Mouse (Mus musculus) neural tube, embryonic 14.5 days (tissue): ENCODE measurements around the gene Fam117a. TPM values are rescaled to one million over a fixed set of nuclear protein-coding genes. Genes with fewer than 3 reads are reported as not detected.
A peak's percentile ranks its signal among the peaks of the same experiment; 100 is the strongest.

Experiments used
- ATAC-seq: fragments of 200-750 bp; cut with Nextera tagmentation; 2 replicates; pipeline ENCODE4 v1.8.0; 2017; ENCODE audit warnings: low read depth, mild to moderate bottlenecking, moderate TSS enrichment, moderate library complexity
- H3K27ac ChIP-seq: fragments of 300-500 bp; sonication (generic); 2 replicates; pipeline ENCODE4 v1.5.1; 2014; ENCODE audit warnings: low read depth, mild to moderate bottlenecking, control low read depth, low read length, moderate library complexity, mixed read lengths
- H3K27me3 ChIP-seq: fragments of 300-500 bp; sonication (generic); 2 replicates; pipeline ENCODE4 v1.6.1; 2014; ENCODE audit warnings: low read length; ENCODE audit not compliant: control insufficient read depth, insufficient read depth
- H3K36me3 ChIP-seq: fragments of 300-500 bp; sonication (generic); 2 replicates; pipeline ENCODE4 v1.6.1; 2014; ENCODE audit warnings: low read length, mixed read lengths; ENCODE audit not compliant: control insufficient read depth, insufficient read depth
- H3K4me1 ChIP-seq: fragments of 300-500 bp; sonication (generic); 2 replicates; pipeline ENCODE4 v1.6.1; 2014; ENCODE audit warnings: low read length; ENCODE audit not compliant: control insufficient read depth, insufficient read depth
- H3K4me2 ChIP-seq: fragments of 300-500 bp; sonication (generic); 2 replicates; pipeline ENCODE4 v1.6.1; 2014; ENCODE audit warnings: mild to moderate bottlenecking, low read depth, low read length, control low read depth
- H3K4me3 ChIP-seq: fragments of 300-500 bp; sonication (generic); 2 replicates; pipeline ENCODE4 v1.5.1; 2014; ENCODE audit warnings: low read depth, low read length, control low read depth, mixed read lengths
- H3K9ac ChIP-seq: fragments of 300-500 bp; sonication (generic); replicated peaks from 2 replicates; pipeline ENCODE4 v1.6.1; 2014; ENCODE audit warnings: low read depth, mild to moderate bottlenecking, control low read depth, low read length, mixed read lengths
- H3K9me3 ChIP-seq: fragments of 300-500 bp; sonication (generic); 2 replicates; pipeline ENCODE4 v1.6.1; 2016; ENCODE audit warnings: low read length; ENCODE audit not compliant: control insufficient read depth
- WGBS: fragments of 180-500 bp; shearing (Covaris S2); extraction: QIAGEN DNeasy Blood & Tissue Kit; methylation state at CpG from one replicate; pipeline ENCODE4 v1.1.7; 2014; 5-methylcytosine and 5-hydroxymethylcytosine counted together
- polyA plus RNA-seq: library from polyadenylated mRNA; unstranded; fragments of >200 nt; fragmentation: Nextera tagmentation; extraction: Ambion mirVana; gene quantifications from 2 replicates; pipeline ENCODE4 v1.2.1, GENCODE M21; 2014

Gene Fam117a
- polyA plus RNA-seq, 1 experiment from 2014 or later: 1.7 TPM

DNA sequence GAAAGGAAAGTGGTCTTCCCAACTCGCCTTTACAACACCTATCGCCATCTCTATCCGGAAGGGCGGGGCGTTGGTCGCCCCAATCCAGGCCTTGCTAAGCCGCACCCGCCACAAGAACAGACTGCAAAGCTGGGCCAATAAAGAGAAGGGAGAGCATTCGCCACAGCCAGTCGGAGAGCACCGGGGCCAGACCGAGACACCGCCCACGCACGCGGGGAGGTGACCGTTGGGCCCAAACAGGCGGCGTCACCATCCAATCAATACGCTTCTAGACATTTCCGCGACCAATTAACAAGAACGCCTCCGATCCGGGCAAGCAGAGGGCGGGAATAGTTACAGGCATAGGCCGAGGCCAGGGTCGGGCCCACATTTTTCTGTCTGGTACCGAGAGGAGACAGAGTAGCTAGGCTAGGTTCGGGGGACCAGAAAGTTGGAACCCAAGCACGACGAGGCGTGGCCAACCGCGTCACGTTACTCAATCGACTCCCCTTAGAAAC, 27.3 kb upstream of the Fam117a start:
- Histone ChIP-seq H3K9me3 (no peaks in the 10 kb centered on the region), H3K4me2 (peak overlapping the region; percentile 50), H3K4me3 (peak overlapping the region; percentile 72), H3K9ac (peak overlapping the region; percentile 86), H3K36me3 (no peaks in the 10 kb centered on the region), H3K27ac (peak overlapping the region; percentile 93), H3K27me3 (no peaks in the 10 kb centered on the region), H3K4me1 (peaks cover 7% of the 10 kb centered on the region; the same call in 1 of the 2 replicates)
- 0% methylated on average over 37 of the region's 37 CpGs for WGBS
- peak; percentile 95 for ATAC-seq

DNA sequence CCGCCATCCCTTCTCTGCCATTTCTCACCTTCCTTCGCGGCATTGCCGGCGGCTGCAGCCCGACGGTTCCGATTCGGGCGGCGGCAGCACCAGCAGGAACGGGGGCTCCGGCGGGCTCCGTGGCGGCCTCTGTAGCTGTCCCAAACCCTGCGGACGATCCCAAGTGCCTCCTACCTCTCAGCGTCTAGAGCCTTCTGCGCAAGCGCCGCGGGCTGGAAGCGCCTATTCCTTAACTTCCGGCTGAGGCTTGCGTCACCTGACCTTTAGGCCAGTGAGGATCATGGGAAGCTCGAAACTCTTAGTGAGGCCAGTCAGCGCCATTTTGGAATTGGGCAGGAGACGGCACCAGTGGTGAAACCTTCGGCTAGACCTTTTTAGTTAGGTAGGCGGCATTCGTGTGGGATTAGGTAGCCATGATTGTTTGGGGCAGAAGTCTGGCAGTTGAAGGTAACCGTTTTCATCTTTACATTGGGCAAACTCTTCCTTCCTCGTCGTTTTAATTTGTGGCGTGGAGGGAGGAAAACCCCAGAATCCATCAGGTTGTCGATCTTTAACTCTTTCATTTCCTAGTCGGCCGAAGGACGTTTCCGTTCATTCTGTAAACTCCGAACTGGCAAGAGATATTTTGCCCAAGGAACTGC, 26.7 kb upstream of the Fam117a start, which contains the start of gene Kat7:
Kat7 (minus strand) TSS at position 240 of the 641 bp plus-strand sequence.
- Histone ChIP-seq H3K4me3 (peak within 1 kb of the TSS; percentile 72), H3K27me3 (no peaks in the 10 kb centered on the region), H3K9me3 (no peaks in the 10 kb centered on the region), H3K9ac (peak within 1 kb of the TSS; percentile 86), H3K4me2 (peak within 1 kb of the TSS; percentile 70), H3K27ac (peak within 1 kb of the TSS; percentile 93), H3K36me3 (no peaks in the 10 kb centered on the region), H3K4me1 (peaks cover 7% of the 10 kb centered on the region; the same call in 1 of the 2 replicates)
- WGBS: under 1% methylated on average over 42 of the region's 42 CpGs
- ATAC-seq: peak; percentile 94

DNA sequence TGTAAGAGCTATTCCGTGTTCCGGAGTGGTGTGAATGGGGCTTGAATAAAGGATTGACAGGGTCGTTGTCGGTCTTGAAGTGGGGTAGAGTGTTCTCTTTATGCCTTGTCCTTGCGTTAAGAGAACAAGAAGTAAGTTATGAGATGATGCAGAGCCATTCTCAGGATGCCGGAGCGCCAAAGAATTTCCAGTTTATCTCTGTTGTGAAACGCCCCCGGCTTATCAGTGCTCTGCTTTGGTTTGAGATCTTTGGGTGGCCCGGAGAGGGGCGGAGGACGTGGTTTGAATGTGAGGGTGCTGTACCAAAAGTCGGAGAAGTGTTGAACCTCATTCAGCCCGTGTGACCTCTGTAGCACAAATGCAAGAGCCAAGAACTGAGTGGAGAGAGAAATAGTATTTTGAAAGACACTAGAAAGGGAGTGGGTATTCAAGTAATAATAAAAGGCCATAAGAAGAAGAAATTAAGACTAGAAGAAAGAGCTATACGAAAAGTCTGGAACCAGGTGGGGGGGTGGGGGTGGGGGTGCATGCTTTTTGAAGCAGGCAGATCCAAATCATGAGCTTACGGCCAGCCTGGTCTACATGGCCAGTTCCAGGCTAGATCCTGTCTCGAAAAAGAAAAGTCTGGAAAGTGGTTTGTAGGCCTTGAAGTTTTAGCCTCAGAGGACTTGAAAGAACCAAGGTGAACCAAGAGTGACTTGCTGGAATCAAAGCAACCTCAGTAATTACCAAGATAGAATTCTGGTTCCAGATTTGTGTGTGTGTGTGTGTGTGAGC, 26.0 kb upstream of the Fam117a start:
- Histone ChIP-seq H3K27me3 (no peaks in the 10 kb centered on the region), H3K27ac (peak overlapping the region; percentile 74), H3K9me3 (no peaks in the 10 kb centered on the region), H3K4me2 (peak overlapping the region; percentile 70), H3K36me3 (no peaks in the 10 kb centered on the region), H3K4me3 (peak overlapping the region; percentile 72), H3K4me1 (peaks cover 7% of the 10 kb centered on the region; the same call in 1 of the 2 replicates), H3K9ac (peak overlapping the region; percentile 55)
- ATAC-seq: peak; percentile 1; the same call in 1 of the 2 replicates
- 6% methylated on average over 17 of the region's 17 CpGs for WGBS

- Histone ChIP-seq H3K9ac (no peak overlapping the region), H3K4me3 (peak overlapping the region; percentile 72; the same call in 1 of the 2 replicates), H3K4me1 (peaks cover 7% of the 10 kb centered on the region; the same call in 1 of the 2 replicates), H3K36me3 (no peaks in the 10 kb centered on the region), H3K4me2 (peak overlapping the region; percentile 70), H3K9me3 (no peaks in the 10 kb centered on the region), H3K27ac (no peak overlapping the region), H3K27me3 (no peaks in the 10 kb centered on the region)
- WGBS: 29% methylated on average over 5 of the region's 5 CpGs
- no peak for ATAC-seq
Observed at GRCm38 (mm10) chr11:95311425-95311807, 25.4 kb upstream of the Fam117a start.

- Histone ChIP-seq H3K4me1 (peaks cover 7% of the 10 kb centered on the region; the same call in 1 of the 2 replicates), H3K9ac (no peak overlapping the region), H3K27ac (no peak overlapping the region), H3K27me3 (no peaks in the 10 kb centered on the region), H3K9me3 (no peaks in the 10 kb centered on the region), H3K36me3 (no peaks in the 10 kb centered on the region), H3K4me2 (no peak overlapping the region), H3K4me3 (no peak overlapping the region)
- no peak for ATAC-seq
- 59% methylated on average over 7 of the region's 7 CpGs for whole genome bisulfite sequencing
Observed at GRCm38 (mm10) chr11:95315215-95315955, 21.4 kb upstream of the Fam117a start.

DNA sequence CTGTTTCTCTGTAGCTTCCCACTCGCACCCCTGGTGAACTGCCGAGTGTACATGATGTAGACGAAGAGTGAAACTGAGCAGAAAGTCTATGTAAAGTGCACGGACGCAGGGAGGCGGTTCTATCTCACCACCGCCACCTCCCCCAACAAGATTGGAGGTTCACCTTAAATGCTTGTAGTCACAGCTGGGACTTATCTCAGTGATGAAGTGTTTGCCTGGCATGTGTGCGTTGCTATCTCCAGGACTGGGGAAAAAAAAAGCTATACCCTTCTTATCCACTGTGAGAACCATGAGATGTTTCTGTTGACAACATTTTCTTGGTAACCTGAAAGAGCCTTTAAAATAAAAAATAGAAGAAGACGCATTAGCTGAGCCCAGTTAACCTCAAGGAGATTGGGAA, 18.7 kb upstream of the Fam117a start:
- H3K4me3 ChIP-seq: no peak overlapping the region
- WGBS: 88% methylated on average over 9 of the region's 9 CpGs
- no peaks in the 10 kb centered on the region for H3K36me3 ChIP-seq
- no peaks in the 10 kb centered on the region for H3K9me3 ChIP-seq
- no peak for ATAC-seq
- no peaks in the 10 kb centered on the region for H3K4me1 ChIP-seq
- H3K27ac ChIP-seq: no peak overlapping the region
- H3K27me3 ChIP-seq: no peaks in the 10 kb centered on the region
- H3K9ac ChIP-seq: no peak overlapping the region
- no peak overlapping the region for H3K4me2 ChIP-seq

DNA sequence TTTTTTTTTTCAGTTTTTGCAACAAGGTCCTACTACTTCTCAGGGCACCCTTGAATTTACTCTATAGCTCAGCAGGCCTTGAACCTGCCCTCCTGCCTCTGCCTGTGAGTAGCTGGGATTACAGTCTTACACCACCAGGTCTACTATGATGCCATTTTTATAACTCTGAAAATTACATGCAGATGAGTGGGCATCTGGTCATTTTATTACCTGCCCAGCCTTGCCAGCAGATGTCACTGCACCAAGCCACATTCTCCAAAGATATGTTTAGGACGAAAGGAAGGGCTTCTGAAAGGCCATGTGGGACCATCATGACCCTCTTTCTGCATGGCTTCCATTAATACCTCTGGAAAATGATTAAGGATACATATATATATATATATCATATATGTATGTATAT, 17.3 kb upstream of the Fam117a start:
- H3K9ac ChIP-seq: no peak overlapping the region
- no peak overlapping the region for H3K4me3 ChIP-seq
- H3K36me3 ChIP-seq: no peaks in the 10 kb centered on the region
- no peak overlapping the region for H3K4me2 ChIP-seq
- no peaks in the 10 kb centered on the region for H3K9me3 ChIP-seq
- WGBS: 55% methylated on average over 1 of the region's 1 CpGs
- no peak overlapping the region for H3K27ac ChIP-seq
- no peaks in the 10 kb centered on the region for H3K4me1 ChIP-seq
- H3K27me3 ChIP-seq: no peaks in the 10 kb centered on the region; the same call in 1 of the 2 replicates
- ATAC-seq: no peak

GRCm38 (mm10) chr11:95320010-95320409, 16.8 kb upstream of the Fam117a start:
- Histone ChIP-seq H3K4me1 (no peaks in the 10 kb centered on the region), H3K4me3 (no peak overlapping the region), H3K9me3 (no peaks in the 10 kb centered on the region), H3K9ac (no peak overlapping the region), H3K27ac (no peak overlapping the region), H3K4me2 (no peak overlapping the region), H3K27me3 (no peaks in the 10 kb centered on the region; the same call in 1 of the 2 replicates), H3K36me3 (no peaks in the 10 kb centered on the region)
- 89% methylated on average over 1 of the region's 1 CpGs for WGBS
- ATAC-seq: no peak
